Mouse (Mus musculus): ENCODE data around the gene Plin5. TPM values are rescaled to one million over a fixed set of nuclear protein-coding genes. Genes with fewer than 3 reads are reported as not detected.

Plin5 gene
- total and polyA plus RNA-seq, 3 experiments: 112 to 160 (median 159) TPM

DNA sequence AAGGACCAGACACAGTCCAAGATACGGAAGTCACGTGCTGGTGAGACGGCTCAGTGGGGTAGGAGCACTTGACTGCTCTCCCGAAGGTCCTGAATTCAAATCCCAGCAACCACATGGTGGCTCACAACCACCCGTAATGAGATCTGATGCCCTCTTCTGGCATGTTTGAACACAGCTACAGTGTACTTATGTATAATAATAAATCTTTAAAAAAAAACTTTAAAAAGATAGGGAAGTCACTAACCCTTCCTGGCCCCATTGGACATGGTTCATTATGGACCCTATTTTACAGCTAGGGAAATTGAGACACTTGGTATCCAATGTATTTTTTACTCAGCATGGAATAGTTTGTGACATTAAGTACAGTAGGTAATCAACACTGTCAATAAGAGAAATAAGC, 39.9 kb downstream of the Plin5 start:
- 84% methylated on average over 5 of the region's 5 CpGs for WGBS
- H3K27me3 ChIP-seq (ENCODE audit: control insufficient read depth, insufficient read depth, low read length): no peaks in the 10 kb centered on the region
- no peak overlapping the region for H3K9ac ChIP-seq (ENCODE audit: low read depth, low read length)
- no peak overlapping the region for H3K27ac ChIP-seq
- H3K36me3 ChIP-seq (ENCODE audit: control insufficient read depth, insufficient read depth, low read length): no peaks in the 10 kb centered on the region
- peaks cover 13% of the 10 kb centered on the region for H3K4me1 ChIP-seq (ENCODE audit: control insufficient read depth, insufficient read depth, low read length)
- TF ChIP-seq EP300 (IDR thresholded peaks at IDR 0.05; ENCODE audit: insufficient read depth, low read depth, low read length) (no peak), POLR2A (IDR thresholded peaks at IDR 0.05; ENCODE audit: insufficient read depth, low read depth, low read length) (no peak), CTCF (IDR thresholded peaks at IDR 0.05) (no peak)
- no peak overlapping the region for H3K4me3 ChIP-seq
- H3K79me2 ChIP-seq (replicated peaks; ENCODE audit: control insufficient read depth, insufficient read depth, low read length): 0 out of 2 replicates have a peak, but pooled peaks cover 3% of the 10 kb centered on the region
- DNase-seq: no peak
- intact Hi-C loops (cut with DNase I): no loop called here

DNA sequence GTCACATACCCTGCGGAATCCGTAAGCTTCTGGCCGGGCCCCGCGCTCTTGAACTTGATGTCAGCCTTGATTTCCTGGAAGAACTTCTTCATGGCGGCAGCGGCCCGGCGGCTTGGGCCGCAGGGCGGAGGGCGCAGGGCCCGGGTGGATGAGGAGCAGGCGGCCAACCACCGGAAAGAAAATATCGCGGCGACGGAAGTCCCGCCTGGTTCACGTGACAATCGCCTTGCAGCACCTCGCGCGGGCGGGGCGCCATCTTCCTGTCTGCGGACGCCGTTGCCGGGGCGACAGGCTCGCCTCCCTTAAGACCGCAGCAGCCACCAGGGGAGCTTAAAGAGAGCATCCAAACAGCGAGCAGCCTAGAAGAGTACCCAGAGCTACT, 42.6 kb downstream of the Plin5 start, which contains the start of gene Ubxn6:
Gene Ubxn6 (minus strand): TSS at position 202 of the 382 bp plus-strand sequence.
- under 1% methylated on average over 35 of the region's 35 CpGs for WGBS
- TF ChIP-seq EP300 (IDR thresholded peaks at IDR 0.05; ENCODE audit: insufficient read depth, low read depth, low read length): no peak
- peak; percentile 73 for TF ChIP-seq CTCF (IDR thresholded peaks at IDR 0.05)
- peak; percentile 55; the same call in 1 of the 2 replicates for TF ChIP-seq POLR2A (IDR thresholded peaks at IDR 0.05; ENCODE audit: insufficient read depth, low read depth, low read length)
- peaks cover 2% of the 10 kb centered on the region for H3K4me1 ChIP-seq (ENCODE audit: control insufficient read depth, insufficient read depth, low read length)
- no peaks in the 10 kb centered on the region for H3K36me3 ChIP-seq (ENCODE audit: control insufficient read depth, insufficient read depth, low read length)
- peak within 1 kb of the TSS; percentile 89 for H3K27ac ChIP-seq
- H3K9ac ChIP-seq (ENCODE audit: low read depth, low read length): peak within 1 kb of the TSS; percentile 78
- peak within 1 kb of the TSS; percentile 77 for H3K4me3 ChIP-seq
- H3K27me3 ChIP-seq (ENCODE audit: control insufficient read depth, insufficient read depth, low read length): no peaks in the 10 kb centered on the region
- DNase-seq: peak; percentile 97 to 98
- no peaks in the 10 kb centered on the region for H3K79me2 ChIP-seq (replicated peaks; ENCODE audit: control insufficient read depth, insufficient read depth, low read length)
- intact Hi-C loops (cut with DNase I): loop anchor here (2.0 kb wide), 1 partner anchor 36 kb away; no protein-coding TSS in a partner anchor

- H3K27ac ChIP-seq: peak overlapping the region; percentile 89
- TF ChIP-seq CTCF (IDR thresholded peaks at IDR 0.05): no peak
- TF ChIP-seq EP300 (IDR thresholded peaks at IDR 0.05; ENCODE audit: insufficient read depth, low read depth, low read length): no peak
- TF ChIP-seq POLR2A (IDR thresholded peaks at IDR 0.05; ENCODE audit: insufficient read depth, low read depth, low read length): no peak
- H3K9ac ChIP-seq (ENCODE audit: low read depth, low read length): peak overlapping the region; percentile 78
- WGBS: 4% methylated on average over 22 of the region's 22 CpGs
- peak; percentile 84 to 85 for DNase-seq
- H3K4me1 ChIP-seq (ENCODE audit: control insufficient read depth, insufficient read depth, low read length): peaks cover 2% of the 10 kb centered on the region
- no peaks in the 10 kb centered on the region for H3K27me3 ChIP-seq (ENCODE audit: control insufficient read depth, insufficient read depth, low read length)
- no peaks in the 10 kb centered on the region for H3K79me2 ChIP-seq (replicated peaks; ENCODE audit: control insufficient read depth, insufficient read depth, low read length)
- H3K4me3 ChIP-seq: peak overlapping the region; percentile 77
- no peaks in the 10 kb centered on the region for H3K36me3 ChIP-seq (ENCODE audit: control insufficient read depth, insufficient read depth, low read length)
- intact Hi-C loops (cut with DNase I): loop anchor here (2.0 kb wide), 1 partner anchor 35 kb away; no protein-coding TSS in a partner anchor
Observed at GRCm38 (mm10) chr17:56074097-56074826, 43.1 kb downstream of the Plin5 start.

DNA sequence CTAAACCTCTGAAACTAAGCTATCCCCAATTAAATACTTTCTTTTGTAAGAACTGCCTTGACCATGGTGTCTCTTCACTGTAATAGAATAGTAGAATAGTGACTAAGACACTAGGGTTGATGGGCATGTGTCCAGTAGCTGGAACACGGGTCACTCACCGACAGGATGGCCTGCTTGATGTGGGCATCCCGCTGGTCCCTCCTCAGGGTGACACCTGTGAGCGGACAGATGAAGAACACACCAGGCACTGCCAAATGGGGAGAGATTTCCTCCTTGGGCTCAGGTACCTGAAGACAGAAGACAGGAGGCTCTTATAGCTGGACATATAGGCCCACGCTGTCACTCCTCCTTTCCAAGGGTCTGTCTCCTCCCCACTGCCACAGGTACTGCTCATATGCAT, 45.2 kb downstream of the Plin5 start:
- H3K27me3 ChIP-seq (ENCODE audit: control insufficient read depth, insufficient read depth, low read length): no peaks in the 10 kb centered on the region
- no peak for DNase-seq
- no peak overlapping the region for H3K27ac ChIP-seq
- no peaks in the 10 kb centered on the region for H3K36me3 ChIP-seq (ENCODE audit: control insufficient read depth, insufficient read depth, low read length)
- peaks cover 2% of the 10 kb centered on the region for H3K4me1 ChIP-seq (ENCODE audit: control insufficient read depth, insufficient read depth, low read length)
- no peaks in the 10 kb centered on the region for H3K79me2 ChIP-seq (replicated peaks; ENCODE audit: control insufficient read depth, insufficient read depth, low read length)
- intact Hi-C loops (cut with DNase I): no loop called here
- WGBS: 86% methylated on average over 5 of the region's 5 CpGs
- no peak overlapping the region for H3K4me3 ChIP-seq
- H3K9ac ChIP-seq (ENCODE audit: low read depth, low read length): no peak overlapping the region
- no peak for TF ChIP-seq POLR2A (IDR thresholded peaks at IDR 0.05; ENCODE audit: insufficient read depth, low read depth, low read length)
- TF ChIP-seq EP300 (IDR thresholded peaks at IDR 0.05; ENCODE audit: insufficient read depth, low read depth, low read length): no peak
- no peak for TF ChIP-seq CTCF (IDR thresholded peaks at IDR 0.05)

- no peaks in the 10 kb centered on the region for H3K27me3 ChIP-seq (ENCODE audit: control insufficient read depth, insufficient read depth, low read length)
- intact Hi-C loops (cut with DNase I): no loop called here
- no peak overlapping the region for H3K4me3 ChIP-seq
- TF ChIP-seq CTCF (IDR thresholded peaks at IDR 0.05): no peak
- TF ChIP-seq EP300 (IDR thresholded peaks at IDR 0.05; ENCODE audit: insufficient read depth, low read depth, low read length): no peak
- TF ChIP-seq POLR2A (IDR thresholded peaks at IDR 0.05; ENCODE audit: insufficient read depth, low read depth, low read length): no peak
- no peaks in the 10 kb centered on the region for H3K79me2 ChIP-seq (replicated peaks; ENCODE audit: control insufficient read depth, insufficient read depth, low read length)
- DNase-seq: no peak
- H3K9ac ChIP-seq (ENCODE audit: low read depth, low read length): no peak overlapping the region
- H3K4me1 ChIP-seq (ENCODE audit: control insufficient read depth, insufficient read depth, low read length): peaks cover 2% of the 10 kb centered on the region
- H3K36me3 ChIP-seq (ENCODE audit: control insufficient read depth, insufficient read depth, low read length): no peaks in the 10 kb centered on the region
- H3K27ac ChIP-seq: no peak overlapping the region
Observed at GRCm38 (mm10) chr17:56071126-56071525, 46.3 kb downstream of the Plin5 start.

DNA sequence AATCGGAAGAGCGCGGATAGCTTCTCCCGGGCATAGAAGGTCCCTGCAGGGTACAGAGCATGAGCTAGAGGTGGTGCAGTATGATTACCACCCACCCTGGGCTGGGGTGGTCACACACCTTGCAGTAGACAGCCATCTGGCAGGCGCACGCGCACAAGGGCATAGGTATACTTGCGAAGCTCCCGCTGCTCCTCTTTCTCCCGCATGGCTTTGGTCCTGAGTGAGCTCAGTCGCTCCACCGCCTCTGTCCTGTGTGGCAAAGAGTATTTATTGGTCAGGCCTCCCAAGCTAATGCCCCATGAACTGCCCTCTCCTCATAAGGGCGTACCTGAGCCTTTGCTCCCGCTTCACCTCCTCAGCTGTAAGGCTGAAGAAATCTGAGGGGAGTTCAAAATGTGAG, 48.3 kb downstream of the Plin5 start:
- Histone ChIP-seq H3K4me3 (no peak overlapping the region), H3K27ac (no peak overlapping the region), H3K79me2 (replicated peaks; ENCODE audit: control insufficient read depth, insufficient read depth, low read length) (no peaks in the 10 kb centered on the region), H3K9ac (ENCODE audit: low read depth, low read length) (no peak overlapping the region), H3K36me3 (ENCODE audit: control insufficient read depth, insufficient read depth, low read length) (no peaks in the 10 kb centered on the region), H3K27me3 (ENCODE audit: control insufficient read depth, insufficient read depth, low read length) (no peaks in the 10 kb centered on the region), H3K4me1 (ENCODE audit: control insufficient read depth, insufficient read depth, low read length) (no peaks in the 10 kb centered on the region; the same call in 1 of the 2 replicates)
- TF ChIP-seq EP300 (IDR thresholded peaks at IDR 0.05; ENCODE audit: insufficient read depth, low read depth, low read length) (no peak), CTCF (IDR thresholded peaks at IDR 0.05) (no peak), POLR2A (IDR thresholded peaks at IDR 0.05; ENCODE audit: insufficient read depth, low read depth, low read length) (no peak)
- intact Hi-C loops (cut with DNase I): no loop called here
- no peak for DNase-seq
- WGBS: 95% methylated on average over 14 of the region's 14 CpGs

Data from heart, adult 2 months (tissue).